Mouse (Mus musculus) midbrain, embryonic 13.5 days (tissue): Measurements from ENCODE around the gene Pom121. TPM values are rescaled to one million over a fixed set of nuclear protein-coding genes. Genes with fewer than 3 reads are reported as not detected.

Source experiments
- ATAC-seq: fragments of 200-750 bp; cut with Nextera tagmentation; 2 replicates; pipeline ENCODE4 v1.8.0; 2017; ENCODE audit warnings: mild to moderate bottlenecking, moderate TSS enrichment, moderate library complexity
- H3K27ac ChIP-seq: fragments of 300-500 bp; sonication (generic); 2 replicates; pipeline ENCODE4 v1.5.1; 2015; ENCODE audit warnings: inconsistent platforms, mild to moderate bottlenecking, moderate library complexity
- H3K27me3 ChIP-seq: fragments of 300-500 bp; sonication (generic); 2 replicates; pipeline ENCODE4 v1.6.1; 2015; ENCODE audit warnings: mild to moderate bottlenecking, inconsistent platforms
- H3K36me3 ChIP-seq: fragments of 300-500 bp; sonication (generic); 2 replicates; pipeline ENCODE4 v1.6.1; 2015; ENCODE audit warnings: mild to moderate bottlenecking, inconsistent platforms
- H3K4me1 ChIP-seq: fragments of 300-500 bp; sonication (generic); replicated peaks from 2 replicates; pipeline ENCODE4 v1.6.1; 2015; ENCODE audit warnings: inconsistent platforms
- H3K4me2 ChIP-seq: fragments of 300-500 bp; sonication (generic); replicated peaks from 2 replicates; pipeline ENCODE4 v1.6.1; 2015; ENCODE audit warnings: moderate library complexity, mild to moderate bottlenecking, inconsistent platforms
- H3K4me3 ChIP-seq: fragments of 300-500 bp; sonication (generic); replicated peaks from 2 replicates; pipeline ENCODE4 v1.5.1; 2015; ENCODE audit warnings: mild to moderate bottlenecking, inconsistent platforms
- H3K9ac ChIP-seq: fragments of 300-500 bp; sonication (generic); replicated peaks from 2 replicates; pipeline ENCODE4 v1.6.1; 2015; ENCODE audit warnings: mild to moderate bottlenecking, inconsistent platforms
- H3K9me3 ChIP-seq: fragments of 300-500 bp; sonication (generic); 2 replicates; pipeline ENCODE4 v1.6.1; 2016; ENCODE audit warnings: mild to moderate bottlenecking, inconsistent platforms
- WGBS: fragments of 180-500 bp; shearing (Covaris S2); methylation state at CpG from one replicate; pipeline ENCODE4 v1.1.7; 2015; 5-methylcytosine and 5-hydroxymethylcytosine counted together
- polyA plus RNA-seq: library from polyadenylated mRNA; unstranded; fragments of >200 nt; fragmentation: Nextera tagmentation; extraction: Ambion mirVana; gene quantifications from 2 replicates; pipeline ENCODE4 v1.2.1, GENCODE M21; 2015

Pom121 gene
- 13.8 and 15.2 TPM in 2 replicates for polyA plus RNA-seq

DNA sequence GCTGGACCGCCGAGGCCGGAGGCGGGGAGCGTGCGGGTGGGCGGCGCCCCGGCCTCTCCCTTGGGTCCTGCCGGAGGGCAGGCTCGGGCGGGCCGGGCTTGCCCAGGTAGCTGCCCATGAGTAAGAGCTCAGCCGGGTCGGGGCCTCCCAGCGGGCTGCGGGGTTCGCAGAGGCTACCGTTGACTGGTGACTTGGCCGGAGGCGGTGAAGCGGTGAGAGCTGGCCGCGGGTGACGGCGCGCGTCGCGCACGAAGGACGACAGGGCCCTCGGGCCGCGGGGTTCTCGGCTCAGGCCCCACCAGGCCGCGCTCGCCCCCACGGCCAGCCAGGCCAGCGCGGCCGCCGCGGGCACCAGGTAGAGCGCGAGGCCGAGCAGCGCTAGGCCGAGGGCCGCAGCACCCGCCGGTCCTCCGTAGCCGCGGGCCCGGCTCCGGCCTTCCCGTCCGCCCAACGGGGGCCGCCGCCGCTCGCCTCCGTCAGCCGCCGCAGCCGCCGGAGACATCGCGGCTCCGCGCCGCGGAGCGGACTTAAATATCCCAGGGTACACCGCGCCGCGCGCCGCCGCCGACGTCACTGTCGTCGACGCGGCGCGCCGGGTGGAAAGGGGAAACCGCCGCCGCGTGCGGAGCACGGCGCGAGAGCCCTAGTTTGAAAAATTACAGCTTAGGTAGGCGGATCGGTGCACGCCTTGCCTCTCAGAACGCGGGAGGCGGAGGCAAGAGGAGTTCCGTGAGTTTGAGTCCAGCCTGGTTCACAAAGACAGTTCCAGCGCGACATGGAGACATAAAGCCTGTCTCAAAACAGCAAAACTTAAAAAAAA, at the start of gene Pom121:
Pom121 (minus strand) TSS at position 543 of the 820 bp plus-strand sequence.
- peak within 1 kb of the TSS; percentile 84 for H3K27ac ChIP-seq
- 1% methylated on average over 77 of the region's 110 CpGs for WGBS
- ATAC-seq, result peak; percentile 88
- H3K4me2 ChIP-seq, result peak within 1 kb of the TSS; percentile 92
- H3K36me3 ChIP-seq, result peaks cover 30% of the 10 kb centered on the region
- H3K4me1 ChIP-seq, result peaks cover 27% of the 10 kb centered on the region
- H3K4me3 ChIP-seq, result peak within 1 kb of the TSS; percentile 98
- H3K27me3 ChIP-seq, result no peaks in the 10 kb centered on the region
- H3K9ac ChIP-seq, result peak within 1 kb of the TSS; percentile 98
- H3K9me3 ChIP-seq, result no peaks in the 10 kb centered on the region

DNA sequence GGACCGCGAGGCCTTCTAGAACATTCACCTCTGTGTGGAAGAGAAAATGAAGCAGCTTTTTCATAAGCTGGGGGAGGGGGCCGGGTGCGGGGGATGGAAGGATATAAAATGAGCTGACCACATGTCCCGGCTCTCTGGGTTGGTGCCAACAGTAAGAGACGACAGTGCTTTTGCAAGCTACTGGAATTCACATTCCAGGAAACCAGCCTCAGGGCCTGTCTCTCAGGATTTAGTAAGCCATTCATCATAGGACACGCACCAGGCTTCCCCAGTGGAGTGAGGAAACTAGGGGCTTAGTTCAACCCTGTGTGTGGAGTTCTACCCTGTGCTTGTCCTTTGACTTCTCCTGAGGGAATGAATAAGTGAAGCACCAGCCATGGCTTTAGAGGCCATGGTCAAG, 48.1 kb upstream of the Pom121 start:
- H3K36me3 ChIP-seq, result peaks cover 71% of the 10 kb centered on the region
- no peak for ATAC-seq

DNA sequence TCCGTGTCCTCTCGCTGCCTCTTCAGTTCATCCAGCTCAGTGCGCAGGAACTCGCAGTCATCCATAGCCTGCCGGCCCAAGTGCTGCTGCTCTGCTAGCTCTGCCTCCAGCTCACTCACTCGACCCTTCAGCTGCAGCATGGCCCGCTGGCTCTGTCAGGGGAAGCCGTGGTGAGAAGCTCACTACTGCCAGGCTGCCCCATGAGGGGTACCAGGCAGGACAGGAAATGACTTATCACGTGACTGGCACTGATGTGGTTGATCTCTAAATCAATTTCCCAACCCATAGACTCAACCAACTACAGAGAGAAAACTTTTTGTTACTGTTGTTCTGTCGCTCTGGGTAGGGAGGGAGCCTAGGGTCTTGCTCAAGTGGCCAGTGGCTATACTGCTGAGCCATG, 40.7 kb upstream of the Pom121 start:
- H3K36me3 ChIP-seq, result peaks cover 83% of the 10 kb centered on the region
- ATAC-seq, result no peak
- no peaks in the 10 kb centered on the region for H3K4me1 ChIP-seq
- peaks cover 8% of the 10 kb centered on the region for H3K9me3 ChIP-seq
- WGBS, result over 99% methylated on average over 10 of the region's 10 CpGs
- no peaks in the 10 kb centered on the region for H3K27me3 ChIP-seq
- no peak overlapping the region for H3K4me2 ChIP-seq
- no peak overlapping the region for H3K4me3 ChIP-seq
- no peak overlapping the region for H3K9ac ChIP-seq
- H3K27ac ChIP-seq, result no peak overlapping the region

More for the DNA sequence above, 48.1 kb upstream of the Pom121 start:
- no peak overlapping the region for H3K9ac ChIP-seq
- no peak overlapping the region for H3K27ac ChIP-seq
- WGBS, result 91% methylated on average over 7 of the region's 7 CpGs
- H3K4me2 ChIP-seq, result no peak overlapping the region
- no peaks in the 10 kb centered on the region for H3K4me1 ChIP-seq
- H3K9me3 ChIP-seq, result no peaks in the 10 kb centered on the region
- H3K27me3 ChIP-seq, result no peaks in the 10 kb centered on the region
- no peak overlapping the region for H3K4me3 ChIP-seq

DNA sequence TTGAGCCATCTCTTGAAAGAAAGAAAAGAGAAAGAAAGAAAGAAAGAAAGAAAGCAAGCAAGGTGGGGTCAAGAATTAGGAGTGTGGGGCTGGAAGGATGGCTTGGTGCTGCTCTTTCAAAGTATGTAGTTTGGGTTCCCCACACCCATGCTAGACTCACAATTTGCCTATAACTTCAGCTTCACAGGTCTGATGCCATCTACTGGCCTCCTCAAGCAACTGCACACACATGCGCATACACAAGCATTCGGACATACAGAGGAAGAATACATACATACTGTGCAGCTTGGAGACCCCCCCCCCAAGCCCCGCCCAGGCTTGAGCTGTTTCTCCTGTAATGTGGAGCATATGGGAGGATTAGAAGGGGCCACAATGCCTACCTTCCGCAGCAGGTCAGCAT, 39.5 kb upstream of the Pom121 start:
- H3K9ac ChIP-seq, result no peak overlapping the region
- H3K27me3 ChIP-seq, result no peaks in the 10 kb centered on the region
- peaks cover 91% of the 10 kb centered on the region for H3K36me3 ChIP-seq
- no peak for ATAC-seq
- H3K4me3 ChIP-seq, result no peak overlapping the region
- H3K4me2 ChIP-seq, result no peak overlapping the region
- 100% methylated on average over 4 of the region's 4 CpGs for WGBS
- peaks cover 8% of the 10 kb centered on the region for H3K9me3 ChIP-seq
- H3K4me1 ChIP-seq, result no peaks in the 10 kb centered on the region
- no peak overlapping the region for H3K27ac ChIP-seq

DNA sequence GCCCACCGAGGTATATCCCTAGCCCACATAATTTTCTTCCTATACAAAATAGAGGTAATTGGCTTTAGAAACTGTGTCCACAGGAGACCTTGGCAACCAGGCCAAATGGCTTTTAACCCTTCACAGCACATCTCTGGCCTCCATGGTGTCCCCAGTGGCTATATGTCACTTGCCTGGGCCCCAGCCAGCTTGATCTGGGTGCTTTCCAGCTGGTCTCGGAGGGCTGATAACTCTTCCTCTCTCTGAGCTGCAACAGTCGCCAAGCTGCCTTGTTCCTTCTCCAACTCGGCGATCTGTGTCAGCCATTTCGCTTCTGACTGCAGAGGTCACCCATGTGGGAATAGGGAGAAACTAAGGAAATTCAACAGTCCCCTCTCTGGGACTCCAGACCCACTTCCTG, 36.8 kb upstream of the Pom121 start:
- no peak for ATAC-seq
- Histone ChIP-seq H3K9ac (no peak overlapping the region), H3K4me1 (no peaks in the 10 kb centered on the region), H3K4me2 (no peak overlapping the region), H3K27ac (0 out of 2 replicates have a peak overlapping the region, but pooled peaks have one; percentile 19), H3K4me3 (no peak overlapping the region), H3K36me3 (peaks cover 94% of the 10 kb centered on the region), H3K9me3 (peaks cover 8% of the 10 kb centered on the region), H3K27me3 (no peaks in the 10 kb centered on the region)
- 90% methylated on average over 6 of the region's 6 CpGs for WGBS

DNA sequence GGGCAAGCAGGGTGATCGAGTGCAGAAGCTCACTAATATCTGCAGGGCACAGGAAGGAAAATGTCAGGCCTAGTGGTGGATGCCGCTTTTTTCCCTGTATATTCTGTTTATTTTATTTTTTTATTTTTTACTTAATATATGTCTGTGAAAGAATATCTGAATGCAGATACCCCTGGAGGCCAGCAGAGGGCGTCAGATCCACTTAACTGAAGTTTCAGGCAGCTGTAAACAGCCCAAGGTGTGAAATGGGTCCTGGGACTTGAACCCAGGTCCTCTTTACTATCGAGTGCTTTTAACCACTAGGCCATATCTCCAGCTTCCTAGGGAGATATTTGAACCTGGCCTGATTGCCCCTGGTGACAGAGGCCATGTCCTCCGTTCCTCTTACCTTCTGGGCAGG, 34.4 kb upstream of the Pom121 start:
- no peaks in the 10 kb centered on the region for H3K4me1 ChIP-seq
- no peak overlapping the region for H3K27ac ChIP-seq
- H3K36me3 ChIP-seq, result peaks cover 94% of the 10 kb centered on the region
- H3K27me3 ChIP-seq, result no peaks in the 10 kb centered on the region
- no peak overlapping the region for H3K4me3 ChIP-seq
- 77% methylated on average over 5 of the region's 5 CpGs for whole genome bisulfite sequencing
- no peak for ATAC-seq
- H3K4me2 ChIP-seq, result no peak overlapping the region
- H3K9me3 ChIP-seq, result no peaks in the 10 kb centered on the region; the same call in 1 of the 2 replicates
- H3K9ac ChIP-seq, result no peak overlapping the region

DNA sequence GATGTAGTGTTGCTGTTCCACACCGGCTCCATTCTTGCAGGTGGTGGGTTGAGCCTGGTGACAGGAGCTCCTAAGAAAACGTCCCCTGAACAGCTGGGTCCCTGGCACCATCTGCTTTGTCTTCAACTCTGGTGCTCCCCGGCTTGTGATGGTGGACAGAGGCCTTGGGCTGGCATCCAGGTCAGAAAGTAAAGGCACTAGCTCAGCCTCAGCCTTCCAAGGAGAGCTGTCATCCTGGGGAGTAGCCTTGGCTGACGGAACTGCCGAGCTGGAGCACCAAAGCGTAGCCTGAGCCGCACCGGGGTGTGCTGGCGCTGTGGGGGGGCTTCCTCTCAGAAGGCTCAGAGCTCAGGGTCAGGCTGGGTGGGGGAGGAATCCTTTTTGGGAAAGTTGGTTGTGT, 15.9 kb upstream of the Pom121 start:
- ATAC-seq, result no peak
- Histone ChIP-seq H3K4me1 (no peaks in the 10 kb centered on the region), H3K4me3 (no peak overlapping the region), H3K27ac (no peak overlapping the region), H3K27me3 (no peaks in the 10 kb centered on the region), H3K4me2 (no peak overlapping the region), H3K9me3 (no peaks in the 10 kb centered on the region), H3K36me3 (peaks cover 65% of the 10 kb centered on the region), H3K9ac (no peak overlapping the region)
- WGBS, result 95% methylated on average over 9 of the region's 9 CpGs

DNA sequence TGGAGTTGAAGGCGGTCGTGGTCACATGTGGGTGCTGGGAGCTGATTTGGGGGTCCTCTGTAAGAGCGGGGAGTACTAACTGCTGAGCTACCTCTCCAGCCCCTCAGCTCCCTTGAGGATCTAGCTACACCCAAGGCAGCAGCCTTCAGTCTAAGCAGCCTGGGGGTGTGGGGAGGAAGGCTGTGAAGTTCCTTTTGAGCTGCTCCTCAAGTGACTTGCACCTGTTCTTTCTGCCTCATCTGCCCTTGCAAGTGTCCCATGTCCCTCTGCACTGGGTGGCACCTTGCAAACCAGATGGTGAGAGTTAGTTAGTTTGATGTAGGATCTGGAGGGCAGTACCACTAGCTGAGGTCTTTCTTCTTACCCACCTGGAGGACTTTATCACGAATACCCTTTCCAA, 13.8 kb upstream of the Pom121 start:
- H3K4me3 ChIP-seq, result no peak overlapping the region
- H3K9me3 ChIP-seq, result no peaks in the 10 kb centered on the region
- no peak for ATAC-seq
- H3K9ac ChIP-seq, result no peak overlapping the region
- H3K4me2 ChIP-seq, result no peak overlapping the region
- H3K36me3 ChIP-seq, result peaks cover 44% of the 10 kb centered on the region
- H3K27ac ChIP-seq, result no peak overlapping the region
- WGBS, result 90% methylated on average over 4 of the region's 4 CpGs
- 0 out of 2 replicates have a peak, but pooled peaks cover 5% of the 10 kb centered on the region for H3K4me1 ChIP-seq
- H3K27me3 ChIP-seq, result no peaks in the 10 kb centered on the region

DNA sequence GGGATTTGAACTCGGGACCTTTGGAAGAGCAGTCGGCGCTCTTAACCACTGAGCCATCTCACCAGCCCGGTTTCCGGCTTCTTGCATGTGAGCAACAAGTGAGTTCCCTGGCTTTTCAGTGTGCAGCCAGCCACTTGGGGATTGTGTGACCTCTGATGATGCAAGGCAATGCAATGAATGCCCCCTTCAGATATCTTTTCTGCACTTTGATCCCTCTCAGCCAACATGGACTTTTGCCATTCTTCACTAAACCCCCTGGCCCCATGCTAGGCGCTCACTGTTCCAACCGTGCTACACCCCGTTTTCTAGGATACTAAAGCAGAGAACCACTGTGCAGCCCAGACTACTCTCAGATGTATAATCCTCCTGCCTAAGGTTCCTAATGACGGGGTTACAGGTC, 11.1 kb upstream of the Pom121 start:
- no peak overlapping the region for H3K9ac ChIP-seq
- no peak overlapping the region for H3K27ac ChIP-seq
- no peak for ATAC-seq
- no peak overlapping the region for H3K4me3 ChIP-seq
- 0 out of 2 replicates have a peak, but pooled peaks cover 5% of the 10 kb centered on the region for H3K4me1 ChIP-seq
- peaks cover 22% of the 10 kb centered on the region for H3K36me3 ChIP-seq
- H3K27me3 ChIP-seq, result no peaks in the 10 kb centered on the region
- 86% methylated on average over 9 of the region's 9 CpGs for WGBS
- H3K4me2 ChIP-seq, result no peak overlapping the region
- 0 out of 2 replicates have a peak, but pooled peaks cover 2% of the 10 kb centered on the region for H3K9me3 ChIP-seq

DNA sequence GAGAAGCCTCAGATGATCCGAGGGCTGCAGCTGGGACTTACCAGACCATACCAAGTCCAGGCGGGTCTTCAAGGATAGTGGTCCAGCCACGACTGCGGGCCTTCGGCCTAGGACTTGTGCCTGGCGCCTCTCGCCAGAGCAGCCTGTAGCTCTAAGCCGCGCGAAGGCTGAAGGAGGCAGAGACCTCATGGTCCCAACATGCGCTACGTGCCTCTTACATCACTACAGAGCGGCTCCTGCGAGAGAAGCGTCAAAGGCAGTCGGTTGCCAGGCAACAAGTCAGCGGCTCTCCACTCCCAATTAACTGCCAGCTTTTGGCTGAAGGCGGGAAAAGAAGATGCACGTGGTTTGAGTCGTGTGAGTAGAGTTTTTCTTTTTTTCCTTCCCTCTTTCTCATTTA, 10.3 kb upstream of the Pom121 start:
- Histone ChIP-seq H3K27ac (no peak overlapping the region), H3K4me3 (no peak overlapping the region), H3K9ac (no peak overlapping the region), H3K36me3 (peaks cover 14% of the 10 kb centered on the region), H3K4me1 (0 out of 2 replicates have a peak, but pooled peaks cover 5% of the 10 kb centered on the region), H3K9me3 (0 out of 2 replicates have a peak, but pooled peaks cover 2% of the 10 kb centered on the region), H3K4me2 (peak overlapping the region; percentile 24; the same call in 1 of the 2 replicates), H3K27me3 (no peaks in the 10 kb centered on the region)
- WGBS, result 31% methylated on average over 20 of the region's 20 CpGs
- peak; percentile 71 for ATAC-seq

DNA sequence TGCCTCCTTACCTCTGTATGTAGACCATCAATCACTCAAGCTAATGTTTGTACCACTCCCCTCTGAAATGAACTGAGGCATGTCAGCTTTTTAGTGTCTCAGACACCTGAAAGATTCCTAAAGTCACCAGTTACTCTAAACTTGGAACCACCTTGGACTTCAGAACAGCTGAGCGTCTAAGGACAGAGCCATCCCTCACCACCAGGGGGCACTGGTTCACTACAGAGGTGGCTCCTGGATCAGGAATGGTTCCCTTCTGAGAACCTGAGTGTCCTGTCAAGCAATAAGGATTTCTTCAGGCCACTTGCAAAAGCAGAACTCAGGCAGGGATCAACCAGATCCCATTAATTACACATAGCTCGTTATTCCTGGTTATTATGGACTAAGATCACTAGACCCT, 5.9 kb upstream of the Pom121 start:
- no peak overlapping the region for H3K27ac ChIP-seq
- H3K9ac ChIP-seq, result no peak overlapping the region
- H3K4me3 ChIP-seq, result no peak overlapping the region
- 0 out of 2 replicates have a peak, but pooled peaks cover 5% of the 10 kb centered on the region for H3K4me1 ChIP-seq
- WGBS, result 8% methylated on average over 2 of the region's 2 CpGs
- H3K36me3 ChIP-seq, result no peaks in the 10 kb centered on the region
- no peaks in the 10 kb centered on the region for H3K27me3 ChIP-seq
- ATAC-seq, result no peak
- 0 out of 2 replicates have a peak, but pooled peaks cover 2% of the 10 kb centered on the region for H3K9me3 ChIP-seq
- H3K4me2 ChIP-seq, result no peak overlapping the region

DNA sequence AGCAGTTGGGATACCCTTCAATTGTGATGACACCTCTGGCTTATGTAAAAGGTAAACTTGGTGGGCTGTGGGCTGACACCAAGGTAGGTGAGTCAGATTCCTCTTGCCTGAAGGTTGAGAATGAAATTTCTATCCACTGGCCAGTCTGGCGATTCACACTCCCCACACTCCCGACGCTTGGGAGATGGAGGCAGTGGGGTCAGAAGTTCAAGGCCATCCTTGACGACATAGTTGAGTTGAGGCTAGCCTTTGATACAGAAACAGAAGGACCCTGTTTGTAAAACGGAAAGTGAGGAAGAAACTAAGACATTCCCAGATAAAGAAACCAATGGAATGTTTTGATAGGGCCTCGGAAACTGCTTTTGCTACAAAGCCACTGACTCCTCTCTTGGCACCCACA, 5.0 kb upstream of the Pom121 start:
- Histone ChIP-seq H3K9ac (no peak overlapping the region), H3K4me1 (peaks cover 5% of the 10 kb centered on the region), H3K27ac (no peak overlapping the region), H3K36me3 (no peaks in the 10 kb centered on the region), H3K27me3 (no peaks in the 10 kb centered on the region), H3K9me3 (0 out of 2 replicates have a peak, but pooled peaks cover 2% of the 10 kb centered on the region), H3K4me2 (no peak overlapping the region), H3K4me3 (no peak overlapping the region)
- ATAC-seq, result no peak
- WGBS, result 76% methylated on average over 6 of the region's 6 CpGs
